Mouse (Mus musculus) inflammation-experienced regulatory T-cells, adult 16 weeks (primary cell): Measurements from ENCODE around the gene Elobl. TPM values are rescaled to one million over a fixed set of nuclear protein-coding genes. Genes with fewer than 3 reads are reported as not detected.

Experiments used
- polyA plus RNA-seq: library from polyadenylated mRNA; unstranded; fragments of 100-300 nt; shearing (Covaris generic); gene quantifications from one replicate; pipeline ENCODE4 v1.2.1, GENCODE M21; 2017

Gene Elobl
- polyA plus RNA-seq = not detected

GRCm38 (mm10) chr11:88966881-88967361, at the start of gene Elobl:
TSS of gene Elobl (minus strand) at chr11:88966931.

GRCm38 (mm10) chr11:88998974-88999722, 32.4 kb upstream of the Elobl start, which contains the start of gene Trim25:
TSS of gene Trim25 (plus strand) at chr11:88999376.

DNA sequence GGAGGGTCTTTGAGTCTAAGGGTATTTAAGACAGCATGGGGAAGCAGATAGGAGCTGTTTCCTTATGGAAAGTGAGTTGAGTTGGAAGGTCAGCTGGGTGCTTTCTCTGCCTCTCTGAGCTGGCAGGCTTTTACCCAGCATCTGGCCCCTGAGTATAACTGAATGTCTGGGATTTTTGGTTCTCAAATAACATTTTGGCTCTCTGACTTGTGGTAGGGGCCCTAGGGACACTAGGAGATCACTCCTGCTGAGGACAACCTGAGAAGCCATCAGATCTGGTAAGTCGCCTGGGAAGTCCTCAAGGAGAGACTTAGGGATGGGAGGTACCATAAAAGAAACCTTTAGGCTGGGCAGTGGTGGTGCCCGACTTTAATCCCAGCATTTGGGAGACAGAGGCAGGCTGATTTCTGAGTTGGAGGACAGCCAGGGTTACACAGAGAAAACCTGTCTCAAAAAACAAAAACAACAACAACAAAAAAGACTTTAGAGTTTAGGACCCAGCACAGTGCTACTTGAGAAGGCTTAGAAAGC, 3.5 kb upstream of the Elobl start, which contains the start of gene Coil:
TSS of gene Coil (plus strand) at position 51 of the 531 bp plus-strand sequence.

DNA sequence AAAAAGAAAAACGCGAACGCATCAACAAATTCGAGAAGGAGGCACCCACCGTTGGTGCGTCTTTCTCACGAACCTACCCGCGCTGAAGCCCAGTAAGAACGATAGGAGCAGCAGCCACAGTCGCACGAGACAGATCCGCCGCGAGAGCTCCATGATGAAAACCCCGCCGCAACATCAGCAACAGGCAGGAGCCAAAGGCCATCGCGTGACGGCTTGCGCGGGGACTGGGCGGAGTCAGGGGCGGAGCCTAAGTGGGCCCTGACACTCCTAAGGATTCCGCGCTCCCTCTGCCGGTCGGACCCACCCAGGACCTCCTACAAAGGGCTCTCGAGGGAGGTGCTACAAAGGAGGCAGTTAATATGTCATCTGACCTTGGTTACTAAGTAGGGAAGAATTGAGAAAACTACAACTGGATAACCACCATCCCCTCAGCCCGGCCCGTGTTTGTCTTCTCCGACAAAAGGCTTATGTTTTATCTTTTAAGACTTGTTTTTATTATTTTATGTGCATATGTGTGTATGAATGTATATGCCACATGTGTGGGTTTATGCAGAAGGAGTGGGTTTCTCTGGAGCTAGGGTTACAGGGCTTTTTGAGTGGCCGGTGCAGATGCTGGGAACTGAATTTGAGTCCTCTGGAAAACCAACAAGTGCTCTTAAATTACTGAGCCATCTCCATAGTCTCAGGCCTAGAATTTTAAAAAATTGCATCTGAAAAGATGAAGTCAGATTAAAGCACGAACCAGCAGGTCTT, 11.3 kb downstream of the Elobl start, which contains the start of gene Scpep1:
TSS of gene Scpep1 (minus strand) at position 249 of the 753 bp plus-strand sequence.

Other genes starting within 250 kb of the Elobl start
- 14.7 TPM for gene Msi2, start 248.4 kb downstream of the Elobl start, polyA plus RNA-seq
- gene Akap1, start 102.3 kb downstream of the Elobl start, polyA plus RNA-seq = 2.6 TPM
- 17.2 TPM for gene Scpep1, start 11.5 kb downstream of the Elobl start, polyA plus RNA-seq
- gene Coil, start 3.3 kb upstream of the Elobl start, polyA plus RNA-seq = 19.7 TPM
- gene Trim25, start 32.4 kb upstream of the Elobl start, polyA plus RNA-seq = 34.7 TPM
- gene Dgke, start 99.9 kb upstream of the Elobl start, polyA plus RNA-seq = 10.8 TPM
- gene Gm525, start 106.9 kb upstream of the Elobl start, polyA plus RNA-seq = not detected